Mouse (Mus musculus): ENCODE results near the gene Macrod2.

The Macrod2 gene

GRCm38 (mm10) chr2:140395179-140395578 lies at the start of gene Macrod2:
Gene Macrod2, plus strand, starts transcription at chr2:140395309.
- peak; percentile 99 for DNase-seq (ENCODE audit: low spot score)

- DNase-seq (ENCODE audit: low spot score): no peak
Measured at GRCm38 (mm10) chr2:140359905-140360304, 35.2 kb upstream of the Macrod2 start.

GRCm38 (mm10) chr2:140364804-140365203 lies 30.3 kb upstream of the Macrod2 start:
- no peak for DNase-seq (ENCODE audit: low spot score)

DNA sequence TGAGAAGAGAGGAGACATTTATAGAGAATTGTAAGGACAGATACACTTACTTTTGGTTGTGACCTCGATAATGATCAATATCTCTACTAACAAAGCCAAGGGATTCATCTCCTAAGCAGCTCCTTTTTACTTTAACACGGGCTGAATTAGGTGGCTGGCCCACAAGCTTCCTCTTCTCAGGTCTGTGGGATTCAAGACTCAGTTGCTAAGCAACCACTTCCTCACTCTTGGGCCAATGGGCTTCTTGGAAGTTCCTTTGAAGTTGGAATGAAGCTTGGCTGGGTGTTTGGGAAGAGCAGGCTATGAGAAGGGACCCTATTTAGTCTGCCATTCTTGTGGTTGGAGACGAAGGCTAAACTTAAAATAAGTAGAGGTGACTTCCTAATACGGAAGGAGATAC lies 5.6 kb upstream of the Macrod2 start, which contains the start of gene Sel1l2:
TSS of gene Sel1l2 (minus strand) at position 182 of the 400 bp plus-strand sequence.
- no peak for DNase-seq (ENCODE audit: low spot score)

DNA sequence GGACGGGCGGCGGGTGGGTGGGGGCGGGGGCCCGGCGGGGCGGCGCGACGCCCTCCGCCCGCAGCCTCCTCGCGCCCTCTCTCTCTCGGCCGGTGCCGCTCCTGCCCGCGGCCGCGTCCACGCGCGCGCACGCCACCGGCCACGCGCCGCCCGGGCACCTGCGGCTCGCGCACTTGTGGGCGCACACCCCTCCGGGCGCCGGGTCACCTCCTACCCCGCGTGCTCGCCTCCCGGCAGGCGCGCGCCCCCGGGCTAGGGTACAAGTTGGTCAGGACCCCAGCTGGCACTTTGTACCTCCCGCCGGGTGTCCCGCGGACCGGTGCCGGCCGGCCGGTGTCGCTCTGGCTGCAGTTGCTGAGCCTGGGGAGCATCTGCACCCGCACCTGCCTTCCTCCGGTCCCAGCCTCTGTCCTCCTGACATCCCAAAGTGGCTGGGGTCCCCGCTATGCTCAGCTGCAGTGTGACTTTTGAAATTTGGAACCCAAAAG lies 679 bp downstream of the Macrod2 start:
- DNase-seq (ENCODE audit: low spot score): peak; percentile 53

DNA sequence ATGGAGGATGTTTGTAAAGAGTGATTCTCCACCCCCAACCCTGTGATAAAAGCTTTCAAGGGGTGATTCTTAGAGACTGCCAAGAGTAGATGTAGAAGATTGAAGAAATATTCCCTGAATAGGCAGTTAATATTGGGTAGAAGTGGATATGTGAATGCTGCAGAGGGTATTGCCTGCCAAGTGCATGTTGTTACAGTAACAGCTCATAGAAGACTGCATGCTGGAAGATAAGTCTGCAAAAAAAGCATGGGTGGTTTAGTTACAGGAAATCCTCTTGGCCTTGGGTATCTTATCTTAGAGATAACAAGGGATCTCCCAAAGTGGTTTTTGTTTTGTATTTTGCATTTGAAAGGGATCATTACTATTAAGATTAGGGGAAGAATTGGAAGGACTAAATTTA lies 30.7 kb downstream of the Macrod2 start:
- DNase-seq (ENCODE audit: low spot score): no peak

GRCm38 (mm10) chr2:140427283-140427682 lies 32.2 kb downstream of the Macrod2 start:
- DNase-seq (ENCODE audit: low spot score): no peak

DNA sequence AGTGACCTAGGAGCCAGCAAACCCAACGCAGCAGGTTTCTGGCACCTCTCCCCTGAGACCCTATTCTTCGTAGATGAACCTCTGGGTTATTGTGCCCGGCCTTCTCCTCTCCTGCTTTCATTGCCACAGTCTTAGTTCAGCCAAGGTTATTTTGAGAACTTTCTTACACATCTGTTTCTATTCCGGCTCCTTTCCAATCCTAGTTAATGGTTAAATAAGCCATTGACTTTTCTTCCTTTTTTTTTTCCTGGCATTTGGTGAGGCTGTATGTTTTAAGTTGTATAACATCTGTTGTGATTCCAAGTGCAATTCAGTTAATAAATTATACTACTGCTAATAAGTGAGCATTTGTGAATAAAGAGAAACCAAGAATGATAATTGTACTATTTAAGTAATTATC lies 44.0 kb downstream of the Macrod2 start:
- DNase-seq (ENCODE audit: low spot score): no peak

- no peak for DNase-seq (ENCODE audit: low spot score)
Measured at GRCm38 (mm10) chr2:140448636-140449035, 53.5 kb downstream of the Macrod2 start.

GRCm38 (mm10) chr2:140475770-140476169 lies 80.7 kb downstream of the Macrod2 start:
- DNase-seq (ENCODE audit: low spot score): no peak

DNA sequence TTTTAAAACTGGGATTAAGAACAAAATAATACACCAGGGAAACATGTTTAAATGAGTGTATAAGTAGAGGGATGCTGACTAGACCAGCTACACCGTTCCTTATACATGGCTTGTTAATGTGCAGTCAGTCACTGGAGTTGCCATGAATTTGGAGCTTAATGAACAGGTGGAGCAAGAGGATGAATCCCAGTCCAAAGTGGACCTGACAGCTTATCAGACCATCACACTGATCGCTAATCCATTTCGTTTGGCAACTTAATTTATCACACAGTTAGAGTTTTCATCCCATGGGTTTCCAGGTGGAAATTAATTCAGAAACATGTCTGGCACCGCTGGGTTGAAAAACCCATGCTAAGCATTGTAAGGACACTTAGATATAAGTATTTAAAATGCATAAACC lies 81.8 kb downstream of the Macrod2 start:
- DNase-seq (ENCODE audit: low spot score): no peak

GRCm38 (mm10) chr2:140482604-140483003 lies 87.5 kb downstream of the Macrod2 start:
- no peak for DNase-seq (ENCODE audit: low spot score)

DNA sequence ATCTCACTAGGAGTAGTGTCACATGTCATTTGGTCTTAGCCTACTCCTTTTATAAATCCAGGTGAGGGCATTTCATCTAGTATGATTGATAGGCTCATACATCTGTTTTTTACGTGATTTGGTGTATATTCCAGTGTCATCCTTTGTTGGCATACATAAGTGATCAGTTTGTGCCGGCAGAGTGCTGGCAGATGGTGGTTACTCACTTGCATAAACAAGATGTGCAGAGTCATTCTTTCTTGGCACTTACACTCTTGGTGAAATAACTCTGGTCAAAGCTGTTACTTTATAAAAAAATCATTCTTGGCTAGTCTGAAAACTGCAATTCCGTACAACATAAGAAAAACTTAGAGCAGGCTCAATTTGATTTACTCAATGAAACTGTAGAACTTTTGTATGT lies 102.6 kb downstream of the Macrod2 start:
- no peak for DNase-seq (ENCODE audit: low spot score)

DNA sequence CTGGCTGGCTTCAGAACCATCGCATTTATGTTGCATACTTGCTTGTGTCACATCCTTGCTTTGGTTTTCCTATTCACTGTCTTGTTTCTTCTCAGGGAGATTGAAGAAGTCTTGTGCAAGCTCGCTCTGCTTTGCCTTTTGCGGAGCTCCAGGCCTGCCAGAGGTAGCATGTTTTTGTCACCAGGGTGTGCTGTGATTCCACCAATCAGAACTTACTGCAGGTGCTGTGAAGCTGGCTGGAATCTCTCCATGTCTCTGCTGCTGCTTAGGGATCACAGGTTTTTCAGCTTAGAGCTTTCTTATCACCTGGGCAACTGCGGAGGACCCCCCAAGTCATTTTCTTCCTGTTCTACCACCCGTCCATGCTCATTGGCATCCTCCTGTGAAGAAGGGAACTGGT lies 105.8 kb downstream of the Macrod2 start:
- DNase-seq (ENCODE audit: low spot score): peak; percentile 59

DNA sequence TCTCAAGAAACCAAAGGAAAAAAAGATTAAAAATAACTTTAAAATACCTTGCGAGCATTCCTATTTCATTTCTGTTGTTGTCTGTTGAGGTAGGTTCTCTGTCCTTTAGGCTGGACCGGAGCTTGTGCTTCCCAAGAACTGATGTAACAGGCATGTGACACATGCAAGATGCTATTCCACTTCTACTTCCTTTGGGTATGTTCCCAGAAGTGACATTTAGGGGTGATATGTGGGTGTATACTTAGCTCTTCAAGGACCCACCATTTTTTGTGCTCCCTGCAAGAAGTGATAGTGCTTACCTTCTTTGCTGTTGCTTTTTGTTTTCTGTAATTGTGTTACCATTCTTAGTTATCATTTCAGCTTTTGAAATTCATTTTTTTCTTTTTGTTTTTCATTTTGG lies 126.4 kb downstream of the Macrod2 start:
- no peak for DNase-seq (ENCODE audit: low spot score)

- DNase-seq (ENCODE audit: low spot score): no peak
Measured at GRCm38 (mm10) chr2:140530214-140530613, 135.1 kb downstream of the Macrod2 start.

DNA sequence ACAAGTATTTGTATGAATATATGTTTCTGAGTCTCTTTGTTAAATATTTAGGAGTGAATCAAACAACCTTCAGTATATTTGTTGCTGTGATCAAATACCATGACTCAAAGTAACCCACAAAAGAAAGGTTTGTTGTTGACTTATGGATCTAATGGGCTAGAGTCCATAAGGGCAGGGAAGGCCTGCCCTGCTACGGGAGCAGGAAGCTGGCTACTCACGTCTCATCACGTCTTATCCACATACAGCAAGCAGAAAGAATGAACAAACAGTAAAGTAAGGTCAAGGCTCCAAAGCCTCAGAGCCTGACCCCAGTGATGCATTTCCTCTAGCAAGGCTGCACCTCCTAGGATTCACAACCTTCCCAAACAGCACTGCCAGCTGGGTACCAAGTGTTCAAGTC lies 136.9 kb downstream of the Macrod2 start:
- DNase-seq (ENCODE audit: low spot score): no peak

DNA sequence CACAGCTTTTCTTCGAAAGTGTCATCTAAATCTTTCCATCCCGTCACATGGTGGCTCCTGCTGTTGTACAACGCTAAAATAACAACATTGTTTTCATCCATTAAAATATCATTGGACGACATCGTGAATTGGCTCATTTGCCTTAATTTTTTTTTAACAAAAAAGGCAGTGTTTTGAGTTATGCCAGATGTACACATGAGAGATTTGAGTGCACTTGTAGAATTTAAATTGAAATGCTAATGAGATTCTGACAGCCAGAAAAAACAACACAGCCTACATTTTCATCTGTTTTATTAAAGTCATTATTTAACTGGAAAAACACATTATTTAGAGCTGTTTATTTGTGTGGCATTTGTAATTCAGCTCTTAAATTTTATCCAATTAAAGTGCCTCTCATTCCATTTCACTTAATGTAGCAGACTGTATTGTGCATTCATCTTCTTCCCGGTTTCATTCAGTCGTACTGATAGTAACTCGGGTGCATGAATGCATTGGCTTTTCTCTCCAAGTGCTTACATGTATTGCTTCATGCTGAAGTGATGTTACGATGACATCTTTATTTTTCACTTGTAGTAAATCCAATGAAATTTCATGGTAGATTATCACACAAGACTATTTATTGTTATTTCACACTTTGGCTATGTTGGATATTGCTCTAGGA lies 137.9 kb downstream of the Macrod2 start:
- no peak for DNase-seq (ENCODE audit: low spot score)

GRCm38 (mm10) chr2:140533621-140534020 lies 138.5 kb downstream of the Macrod2 start:
- no peak for DNase-seq (ENCODE audit: low spot score)

- DNase-seq (ENCODE audit: low spot score): no peak
Measured at GRCm38 (mm10) chr2:140534583-140534982, 139.5 kb downstream of the Macrod2 start.

DNA sequence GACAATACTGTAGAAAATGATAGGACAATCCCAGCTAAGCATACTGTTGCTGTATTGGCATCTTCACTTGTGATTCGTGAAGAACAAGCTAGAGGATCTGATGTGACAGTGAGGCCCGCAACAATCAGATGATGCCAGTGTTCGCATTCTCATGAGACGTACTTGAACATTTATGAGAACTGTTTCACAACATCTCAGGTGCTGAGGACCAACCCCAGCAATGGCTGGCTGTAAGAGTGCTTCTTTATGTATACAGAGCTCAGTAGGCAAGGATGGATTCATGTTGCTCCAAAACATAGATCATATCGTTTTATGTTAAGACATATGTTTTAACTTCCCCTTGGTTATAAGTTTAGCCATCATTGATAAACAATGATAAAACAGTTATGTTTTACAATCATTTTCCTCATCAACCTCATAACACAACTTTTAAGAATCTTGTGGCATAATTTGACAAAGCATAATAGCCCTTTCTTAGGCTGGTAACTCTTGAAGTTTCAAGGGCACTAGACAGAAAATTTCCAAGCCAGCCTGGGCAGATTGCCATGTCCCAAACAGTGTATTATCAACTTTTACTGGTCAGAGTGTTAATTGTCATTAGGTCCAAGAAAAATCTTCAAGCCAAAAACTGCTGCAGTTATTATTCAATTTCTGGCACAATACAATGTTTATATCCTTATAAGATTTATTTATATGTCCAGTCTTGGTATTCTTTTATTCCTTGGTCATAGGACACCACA lies 140.9 kb downstream of the Macrod2 start:
- peak; percentile 72 for DNase-seq (ENCODE audit: low spot score)

- DNase-seq (ENCODE audit: low spot score): no peak
Measured at GRCm38 (mm10) chr2:140549286-140549685, 154.2 kb downstream of the Macrod2 start.

DNA sequence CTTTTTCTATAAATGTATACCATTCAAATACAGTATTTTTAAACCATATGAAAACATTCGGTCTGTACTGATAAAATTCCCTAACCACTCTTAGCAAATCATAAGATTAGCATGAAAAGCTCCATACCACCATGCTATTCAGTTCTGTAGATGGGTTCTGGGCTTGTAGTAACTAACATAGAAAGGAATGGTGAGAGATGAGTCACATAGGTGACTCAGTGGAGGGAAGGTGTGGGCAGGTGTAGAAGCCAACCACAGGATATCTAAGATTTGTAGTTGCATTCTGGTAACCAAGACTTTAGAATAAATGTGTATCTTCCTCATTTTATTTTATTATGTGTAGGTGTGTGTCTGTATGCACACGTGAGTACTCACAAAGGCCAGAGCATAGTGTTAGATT lies 166.3 kb downstream of the Macrod2 start:
- DNase-seq (ENCODE audit: low spot score): no peak

Data from testis, postnatal 10 days (tissue).